19 mouse cellular contexts compared by ENCODE assay signal in the genomic region with DNA sequence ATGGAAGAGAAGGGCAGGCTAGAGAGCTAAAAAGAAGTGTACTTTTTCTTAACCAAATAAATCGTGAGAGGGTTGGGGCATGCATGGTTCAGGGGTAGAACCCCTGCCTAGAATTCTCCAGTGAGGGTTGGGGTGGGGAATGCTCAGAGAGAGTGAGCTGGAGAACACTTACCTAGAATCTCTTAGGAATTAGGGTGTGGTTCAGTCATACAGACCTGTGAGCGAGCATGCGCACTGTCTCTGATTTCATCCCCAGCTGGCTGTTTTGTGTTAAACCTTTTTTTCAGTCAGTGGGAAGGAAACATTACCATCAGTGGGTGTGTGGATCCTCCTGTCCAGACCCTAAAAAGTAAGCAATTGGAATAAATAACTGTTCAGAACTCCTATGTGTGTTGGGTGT. TPM values are rescaled to one million over a fixed set of nuclear protein-coding genes. Genes with fewer than 3 reads are reported as not detected.
"Had no signal": no experiment of that assay in that cellular context is flagged by ENCODE, and none has a peak within 500 bp of the region (broad histone marks: within the 10 kb centered on the region; RNA-seq: fewer than 3 reads in every experiment).

No protein-coding gene starts in this region.

- H3K9ac ChIP-seq: liver, embryonic 15.5 days; lung, embryonic 14.5 days; neural tube, embryonic 12.5 days had no signal

- H3K27me3 ChIP-seq: liver, embryonic 15.5 days; neural tube, embryonic 12.5 days had no signal

- H3K4me3 ChIP-seq: limb, embryonic 10.5 days; liver, embryonic 15.5 days; midbrain, embryonic 10.5 days; myocyte; neural tube, embryonic 12.5 days had no signal

- H3K4me2 ChIP-seq: liver, embryonic 11.5 days; liver, embryonic 15.5 days; lung, embryonic 14.5 days; neural tube, embryonic 12.5 days had no signal

- H3K4me1 ChIP-seq: liver, embryonic 15.5 days; midbrain, embryonic 10.5 days; neural tube, embryonic 12.5 days had no signal

- H3K27ac ChIP-seq: limb, embryonic 10.5 days; liver, embryonic 15.5 days; midbrain, embryonic 10.5 days; neural tube, embryonic 12.5 days had no signal

- DNase-seq: kidney, adult 18-20 months; kidney, postnatal 10 days; lung, embryonic 14.5 days; midbrain, embryonic 14.5 days; right cerebral cortex, postnatal 4 days; spleen, adult 18-20 months; thymus, adult 2 months; thymus, postnatal 25 days had no signal

- H3K9me3 ChIP-seq: limb, embryonic 10.5 days; liver, embryonic 15.5 days; midbrain, embryonic 10.5 days; neural tube, embryonic 12.5 days had no signal

RNA-seq across cellular contexts. Expression of gene Tex45, which starts 44.5 kb away (rescaled TPM):
- total RNA-seq: left cerebral cortex, adult 18-20 months; neutrophil, adult 5-6 weeks had no signal
- polyA plus RNA-seq: kidney, embryonic 14.5 days; large intestine, adult 2 months; limb, embryonic 10.5 days; liver, embryonic 11.5 days; liver, embryonic 15.5 days; lung, embryonic 14.5 days; midbrain, embryonic 10.5 days; myocyte; neural tube, embryonic 12.5 days; stomach, embryonic 14.5 days had no signal
